Mouse (Mus musculus): ENCODE measurements at regions not wholly inside any gene's neighbourhood (a gene's known extent, or its start where the extent isn't known, plus 50 kb on each side); places are given as distances from the start of the nearest gene placed in this dataset.

DNA sequence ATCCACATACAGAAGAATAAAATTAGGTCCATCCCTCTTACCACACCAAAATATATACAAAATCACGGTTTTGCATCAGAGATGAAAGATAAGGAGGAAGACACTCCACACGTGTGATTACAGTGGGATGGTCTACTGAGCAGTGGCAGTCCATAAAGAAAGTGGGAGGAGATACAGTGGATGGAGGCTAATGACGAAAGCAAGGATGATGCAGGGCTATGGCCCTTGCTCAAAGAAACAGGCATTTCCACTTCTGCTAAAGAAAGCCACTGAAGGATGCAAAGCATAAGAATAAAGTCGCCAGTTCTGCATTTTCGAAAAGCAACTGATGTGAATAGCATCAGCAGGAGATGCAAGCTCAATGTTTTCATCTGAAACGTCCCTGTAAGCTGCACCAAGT lies 268.3 kb upstream of the Cnksr2 start:
- peak; percentile 88 for ATAC-seq (replicated peaks; ENCODE audit: poor library complexity, severe bottlenecking)

DNA sequence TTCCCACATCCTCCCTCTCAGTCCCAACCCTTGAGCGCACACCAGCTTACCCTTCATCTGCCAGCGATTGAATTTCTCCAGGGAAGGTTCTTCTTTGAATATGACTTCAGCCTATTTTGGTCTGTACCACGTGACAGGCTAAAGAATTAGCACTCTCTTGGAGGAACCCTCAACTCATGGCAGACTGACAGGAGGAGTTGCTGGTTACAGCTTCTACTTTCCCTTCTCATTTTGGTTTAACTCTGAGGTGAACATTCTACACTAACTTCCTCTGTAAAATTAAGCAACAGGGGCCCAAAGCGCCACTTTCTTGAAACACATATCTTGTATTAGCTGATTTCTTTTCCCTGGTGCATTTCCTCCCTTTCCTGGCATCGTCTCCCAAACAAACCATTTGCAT lies 265.5 kb upstream of the Cnksr2 start:
- ATAC-seq (replicated peaks; ENCODE audit: poor library complexity, severe bottlenecking), result peak; percentile 94

Data from granulocyte monocyte progenitor cell, adult 5-6 weeks (primary cell).